Mouse (Mus musculus) stomach, postnatal 0 days (tissue): ENCODE results near the gene Rdh9.

ENCODE experiments used
- CTCF ChIP-seq: IDR thresholded peaks from 2 replicates; pipeline ENCODE4 v1.5.1; 2016; ENCODE audit warnings: antibody characterized with exemption, low read depth, mild to moderate bottlenecking, moderate library complexity
- EP300 ChIP-seq: optimal IDR thresholded peaks from 2 replicates; pipeline ENCODE3; 2016; ENCODE audit warnings: antibody characterized with exemption

GRCm38 (mm10) chr10:127736266-127736665 is 39.9 kb upstream of the Rdh9 start:
- TF ChIP-seq CTCF, result no peak
- no peak for TF ChIP-seq EP300
